ENCODE assay signal across 12 mouse cellular contexts in genomic region chr16:63412656-63413055, GRCm38 (mm10).
"Had no signal": no experiment of that assay in that cellular context is flagged by ENCODE, and none has a peak within 500 bp of the region (broad histone marks: within the 10 kb centered on the region; RNA-seq: fewer than 3 reads in every experiment).

No protein-coding gene starts in this region.

- DNase-seq: left cerebral cortex, postnatal 4 days; liver; liver, embryonic 13.5 days; liver, postnatal 0 days; lung, adult 18-20 months; lung, adult 2 months; lung, embryonic 14.5 days; lung, postnatal 10 days; lung, postnatal 14 days; lung, postnatal 36 days; lung, postnatal 4 days; midbrain, embryonic 14.5 days had no signal
